Mouse (Mus musculus) macrophage (primary cell): ENCODE data around the gene Zmiz1. TPM values are rescaled to one million over a fixed set of nuclear protein-coding genes. Genes with fewer than 3 reads are reported as not detected.

ENCODE experiments used
- H3K27ac ChIP-seq: fragments of 350-480 bp; formaldehyde crosslinking; 2 replicates; pipeline ENCODE4 v1.9.0; 2021
- H3K36me3 ChIP-seq: fragments of 350-480 bp; formaldehyde crosslinking; 2 replicates; pipeline ENCODE4 v1.9.0; 2021; ENCODE audit errors: inconsistent target
- H3K4me3 ChIP-seq: fragments of 350-480 bp; formaldehyde crosslinking; 2 replicates; pipeline ENCODE4 v1.9.0; 2021; ENCODE audit errors: inconsistent target
- H3K79me2 ChIP-seq: fragments of 350-480 bp; formaldehyde crosslinking; 2 replicates; pipeline ENCODE4 v1.9.0; 2021; ENCODE audit errors: inconsistent target
- WGBS: methylation state at CpG from one replicate; pipeline ENCODE4 v1.1.7; 2026; ENCODE audit warnings: inconsistent platforms; ENCODE audit not compliant: missing documents; 5-methylcytosine and 5-hydroxymethylcytosine counted together
- polyA plus RNA-seq: library from polyadenylated mRNA; stranded (reverse); fragments of 250-400 nt; gene quantifications from 3 replicates; pipeline ENCODE4 v1.2.4, GENCODE M21; 2018; ENCODE audit warnings: inconsistent platforms

The Zmiz1 gene
- polyA plus RNA-seq, 1 experiment from 2014 or later = 135 TPM

GRCm38 (mm10) chr14:25661185-25661920 lies 202.4 kb downstream of the Zmiz1 start:
- 93% methylated on average over 17 of the region's 17 CpGs for WGBS
- no peak overlapping the region for H3K27ac ChIP-seq
- peaks cover 82% of the 10 kb centered on the region for H3K36me3 ChIP-seq
- H3K4me3 ChIP-seq = no peak overlapping the region
- H3K79me2 ChIP-seq = no peaks in the 10 kb centered on the region

GRCm38 (mm10) chr14:25663649-25664309 lies 204.8 kb downstream of the Zmiz1 start:
- WGBS = 92% methylated on average over 6 of the region's 7 CpGs
- H3K36me3 ChIP-seq = peaks cover 60% of the 10 kb centered on the region
- no peak overlapping the region for H3K27ac ChIP-seq
- no peaks in the 10 kb centered on the region for H3K79me2 ChIP-seq
- H3K4me3 ChIP-seq = no peak overlapping the region

GRCm38 (mm10) chr14:25664310-25664695 lies 205.3 kb downstream of the Zmiz1 start:
- no peaks in the 10 kb centered on the region for H3K79me2 ChIP-seq
- no peak overlapping the region for H3K27ac ChIP-seq
- H3K4me3 ChIP-seq = no peak overlapping the region
- 95% methylated on average over 7 of the region's 7 CpGs for WGBS
- peaks cover 54% of the 10 kb centered on the region for H3K36me3 ChIP-seq

GRCm38 (mm10) chr14:25665314-25665970 lies 206.5 kb downstream of the Zmiz1 start:
- Histone ChIP-seq H3K4me3 (no peak overlapping the region), H3K27ac (no peak overlapping the region), H3K36me3 (peaks cover 54% of the 10 kb centered on the region), H3K79me2 (no peaks in the 10 kb centered on the region)
- 94% methylated on average over 19 of the region's 19 CpGs for WGBS

GRCm38 (mm10) chr14:25666668-25667376 lies 207.8 kb downstream of the Zmiz1 start:
- Histone ChIP-seq H3K36me3 (peaks cover 42% of the 10 kb centered on the region), H3K27ac (no peak overlapping the region), H3K4me3 (no peak overlapping the region), H3K79me2 (no peaks in the 10 kb centered on the region)
- WGBS = 94% methylated on average over 2 of the region's 2 CpGs

GRCm38 (mm10) chr14:25667587-25667986 lies 208.6 kb downstream of the Zmiz1 start:
- Histone ChIP-seq H3K27ac (no peak overlapping the region), H3K79me2 (no peaks in the 10 kb centered on the region), H3K4me3 (no peak overlapping the region), H3K36me3 (peaks cover 35% of the 10 kb centered on the region)
- 53% methylated on average over 3 of the region's 3 CpGs for WGBS

- WGBS = 88% methylated on average over 7 of the region's 7 CpGs
- Histone ChIP-seq H3K79me2 (no peaks in the 10 kb centered on the region), H3K4me3 (no peak overlapping the region), H3K27ac (no peak overlapping the region), H3K36me3 (no peaks in the 10 kb centered on the region)
Measured at GRCm38 (mm10) chr14:25679625-25680024, 220.6 kb downstream of the Zmiz1 start.

GRCm38 (mm10) chr14:25682020-25682419 lies 223.0 kb downstream of the Zmiz1 start:
- H3K79me2 ChIP-seq = no peaks in the 10 kb centered on the region
- 73% methylated on average over 6 of the region's 6 CpGs for WGBS
- H3K27ac ChIP-seq = no peak overlapping the region
- no peaks in the 10 kb centered on the region for H3K36me3 ChIP-seq
- H3K4me3 ChIP-seq = no peak overlapping the region

- WGBS = 57% methylated on average over 7 of the region's 7 CpGs
- Histone ChIP-seq H3K79me2 (no peaks in the 10 kb centered on the region), H3K27ac (no peak overlapping the region), H3K4me3 (no peak overlapping the region), H3K36me3 (no peaks in the 10 kb centered on the region)
Measured at GRCm38 (mm10) chr14:25686216-25686945, 227.4 kb downstream of the Zmiz1 start.

- H3K36me3 ChIP-seq = no peaks in the 10 kb centered on the region
- no peaks in the 10 kb centered on the region for H3K79me2 ChIP-seq
- no peak overlapping the region for H3K4me3 ChIP-seq
- no peak overlapping the region for H3K27ac ChIP-seq
- WGBS = 81% methylated on average over 10 of the region's 10 CpGs
Measured at GRCm38 (mm10) chr14:25686983-25687901, 228.3 kb downstream of the Zmiz1 start.

- WGBS = 62% methylated on average over 6 of the region's 6 CpGs
- Histone ChIP-seq H3K36me3 (peaks cover 12% of the 10 kb centered on the region; the same call in 1 of the 2 replicates), H3K27ac (no peak overlapping the region), H3K79me2 (no peaks in the 10 kb centered on the region; the same call in 1 of the 2 replicates), H3K4me3 (no peak overlapping the region)
Measured at GRCm38 (mm10) chr14:25693271-25693887, 234.4 kb downstream of the Zmiz1 start.

- H3K4me3 ChIP-seq = peak within 1 kb of the TSS; percentile 75
- no peak within 1 kb of the TSS for H3K27ac ChIP-seq
- H3K79me2 ChIP-seq = no peaks in the 10 kb centered on the region; the same call in 1 of the 2 replicates
- H3K36me3 ChIP-seq = peaks cover 18% of the 10 kb centered on the region; the same call in 1 of the 2 replicates
- WGBS = under 1% methylated on average over 69 of the region's 70 CpGs
Measured at GRCm38 (mm10) chr14:25693888-25694568, 235.0 kb downstream of the Zmiz1 start, which contains the start of gene Ppif. Gene Ppif, plus strand, starts transcription at chr14:25694154.
